Mouse (Mus musculus) cerebellum, postnatal 14 days (tissue): ENCODE results near the gene Notch4.
"Not testable (repeated sequence)": the region's sequence is repeated elsewhere in the genome, so short reads cannot be mapped to it uniquely, and the experiment has no call there.

ENCODE experiments used
- DNase-seq, 2 experiments: peaks; one replicate each; pipeline ENCODE4 v3.0.0; 2021; ENCODE audit warnings: mixed read lengths in 2 of 2

The Notch4 gene

GRCm38 (mm10) chr17:34564003-34564421 is at the start of gene Notch4:
Gene Notch4, plus strand, starts transcription at chr17:34564268.
- no peak for DNase-seq

- no peak for DNase-seq
Observed at GRCm38 (mm10) chr17:34516514-34516913, 47.6 kb upstream of the Notch4 start.

- DNase-seq = no peak
Observed at GRCm38 (mm10) chr17:34517252-34517651, 46.8 kb upstream of the Notch4 start, which contains the start of gene Btnl6. Gene Btnl6, minus strand, starts transcription at chr17:34517352.

GRCm38 (mm10) chr17:34517795-34518194 is 46.3 kb upstream of the Notch4 start:
- DNase-seq = no peak

GRCm38 (mm10) chr17:34518571-34518970 is 45.5 kb upstream of the Notch4 start:
- not testable (repeated sequence) for DNase-seq

- no peak for DNase-seq
Observed at GRCm38 (mm10) chr17:34519001-34519400, 45.1 kb upstream of the Notch4 start.

GRCm38 (mm10) chr17:34532671-34533070 is 31.4 kb upstream of the Notch4 start:
- DNase-seq = no peak

- DNase-seq = not testable (repeated sequence)
Observed at GRCm38 (mm10) chr17:34543567-34543966, 20.5 kb upstream of the Notch4 start.

GRCm38 (mm10) chr17:34546797-34547196 is 17.3 kb upstream of the Notch4 start:
- no peak for DNase-seq

- DNase-seq = no peak
Observed at GRCm38 (mm10) chr17:34547601-34548000, 16.5 kb upstream of the Notch4 start.

- DNase-seq = no peak
Observed at GRCm38 (mm10) chr17:34549156-34549555, 14.9 kb upstream of the Notch4 start.

GRCm38 (mm10) chr17:34549843-34550242 is 14.2 kb upstream of the Notch4 start:
- DNase-seq = no peak

GRCm38 (mm10) chr17:34555483-34555882 is 8.6 kb upstream of the Notch4 start:
- peak; percentile 84 to 90 for DNase-seq

- no peak for DNase-seq
Observed at GRCm38 (mm10) chr17:34556406-34556805, 7.7 kb upstream of the Notch4 start.

- no peak for DNase-seq
Observed at GRCm38 (mm10) chr17:34557411-34557810, 6.7 kb upstream of the Notch4 start.

- no peak for DNase-seq
Observed at GRCm38 (mm10) chr17:34559116-34559515, 5.0 kb upstream of the Notch4 start.

- DNase-seq = no peak
Observed at GRCm38 (mm10) chr17:34559895-34560294, 4.2 kb upstream of the Notch4 start.

- no peak for DNase-seq
Observed at GRCm38 (mm10) chr17:34560438-34560837, 3.6 kb upstream of the Notch4 start.

GRCm38 (mm10) chr17:34561200-34561599 is 2.9 kb upstream of the Notch4 start:
- DNase-seq = no peak

- DNase-seq = no peak
Observed at GRCm38 (mm10) chr17:34562595-34562994, 1.5 kb upstream of the Notch4 start.

GRCm38 (mm10) chr17:34563354-34563753 is 714 bp upstream of the Notch4 start:
- no peak for DNase-seq

- DNase-seq = no peak
Observed at GRCm38 (mm10) chr17:34564796-34565195, 728 bp downstream of the Notch4 start.

GRCm38 (mm10) chr17:34567311-34567710 is 3.2 kb downstream of the Notch4 start:
- DNase-seq = no peak

GRCm38 (mm10) chr17:34568421-34568820 is 4.4 kb downstream of the Notch4 start:
- no peak for DNase-seq

GRCm38 (mm10) chr17:34569919-34570318 is 5.9 kb downstream of the Notch4 start:
- no peak for DNase-seq

- no peak for DNase-seq
Observed at GRCm38 (mm10) chr17:34571875-34572274, 7.8 kb downstream of the Notch4 start.
